Mouse (Mus musculus): ENCODE measurements around the gene Bicc1. TPM values are rescaled to one million over a fixed set of nuclear protein-coding genes. Genes with fewer than 3 reads are reported as not detected.

Bicc1 gene
- total and polyA plus RNA-seq, 2 experiments: 0.75 to 1.7 TPM

- no peak for DNase-seq (ENCODE audit: extremely low read depth, low read depth, low spot score)
- TF ChIP-seq CTCF (IDR thresholded peaks at IDR 0.05; ENCODE audit: low read depth, low read length) (no peak), POLR2A (IDR thresholded peaks at IDR 0.05; ENCODE audit: extremely low read depth, insufficient read depth, low read length) (no peak)
- Histone ChIP-seq H3K36me3 (ENCODE audit: control insufficient read depth, insufficient read depth, low read length) (no peaks in the 10 kb centered on the region), H3K9ac (ENCODE audit: low read depth, low read length) (no peak overlapping the region), H3K27me3 (ENCODE audit: control insufficient read depth, insufficient read depth, low read length) (no peaks in the 10 kb centered on the region), H3K4me1 (ENCODE audit: control insufficient read depth, insufficient read depth, low read length) (no peaks in the 10 kb centered on the region), H3K4me3 (ENCODE audit: insufficient read depth, low read depth, low read length) (no peak overlapping the region), H3K27ac (replicated peaks; ENCODE audit: insufficient read depth, low read depth, low read length) (no peak overlapping the region), H3K79me2 (ENCODE audit: control insufficient read depth, insufficient read depth, low read length) (no peaks in the 10 kb centered on the region)
- 82% methylated on average over 6 of the region's 6 CpGs for WGBS
Measured at GRCm38 (mm10) chr10:70977141-70977540, 182.4 kb downstream of the Bicc1 start.

DNA sequence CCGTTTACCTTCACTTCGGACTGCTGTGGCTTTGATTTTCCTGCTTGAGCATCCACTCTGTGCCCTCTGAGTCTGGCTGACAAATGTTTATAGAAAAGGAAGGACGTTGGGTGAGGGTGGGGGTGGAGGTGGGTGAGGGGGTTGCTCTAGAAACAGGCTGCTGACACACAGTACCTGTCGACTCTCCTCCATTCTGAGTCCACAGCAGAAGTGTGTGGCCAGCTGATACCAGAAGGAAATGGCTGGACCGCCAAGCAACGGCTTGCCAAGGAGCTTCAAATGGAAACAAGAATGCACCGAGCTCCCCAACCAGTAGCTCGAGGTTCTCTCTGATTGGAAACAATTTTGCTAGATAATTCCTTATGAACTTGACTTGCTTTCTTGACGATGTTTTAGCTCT lies 182.9 kb downstream of the Bicc1 start:
- Histone ChIP-seq H3K27me3 (ENCODE audit: control insufficient read depth, insufficient read depth, low read length) (no peaks in the 10 kb centered on the region), H3K9ac (ENCODE audit: low read depth, low read length) (no peak overlapping the region), H3K36me3 (ENCODE audit: control insufficient read depth, insufficient read depth, low read length) (no peaks in the 10 kb centered on the region), H3K4me3 (ENCODE audit: insufficient read depth, low read depth, low read length) (no peak overlapping the region), H3K79me2 (ENCODE audit: control insufficient read depth, insufficient read depth, low read length) (no peaks in the 10 kb centered on the region), H3K27ac (replicated peaks; ENCODE audit: insufficient read depth, low read depth, low read length) (no peak overlapping the region), H3K4me1 (ENCODE audit: control insufficient read depth, insufficient read depth, low read length) (no peaks in the 10 kb centered on the region)
- no peak for DNase-seq (ENCODE audit: extremely low read depth, low read depth, low spot score)
- 71% methylated on average over 9 of the region's 9 CpGs for WGBS
- TF ChIP-seq CTCF (IDR thresholded peaks at IDR 0.05; ENCODE audit: low read depth, low read length) (no peak), POLR2A (IDR thresholded peaks at IDR 0.05; ENCODE audit: extremely low read depth, insufficient read depth, low read length) (no peak)

DNA sequence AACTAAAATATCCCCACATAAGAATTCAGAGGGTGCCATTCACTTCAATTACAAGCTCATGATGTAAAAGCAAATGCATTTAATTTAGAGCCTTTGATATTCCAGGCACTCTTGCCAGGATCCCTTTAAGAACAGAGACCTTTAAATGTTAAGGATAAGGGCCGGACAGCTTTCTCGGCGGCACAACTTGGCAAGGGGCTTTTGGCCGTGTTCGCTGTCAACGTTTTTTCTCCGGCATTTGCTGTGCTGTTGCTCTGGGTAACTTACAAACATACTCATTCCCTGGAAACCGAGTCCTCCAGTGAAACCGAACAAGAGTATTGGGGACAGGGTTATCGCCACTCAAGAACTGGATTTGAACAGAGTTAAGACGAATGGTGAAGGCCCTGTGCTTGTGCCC lies 188.3 kb downstream of the Bicc1 start:
- 86% methylated on average over 11 of the region's 11 CpGs for WGBS
- Histone ChIP-seq H3K27me3 (ENCODE audit: control insufficient read depth, insufficient read depth, low read length) (no peaks in the 10 kb centered on the region), H3K36me3 (ENCODE audit: control insufficient read depth, insufficient read depth, low read length) (no peaks in the 10 kb centered on the region), H3K4me3 (ENCODE audit: insufficient read depth, low read depth, low read length) (no peak overlapping the region), H3K27ac (replicated peaks; ENCODE audit: insufficient read depth, low read depth, low read length) (no peak overlapping the region), H3K9ac (ENCODE audit: low read depth, low read length) (no peak overlapping the region), H3K4me1 (ENCODE audit: control insufficient read depth, insufficient read depth, low read length) (no peaks in the 10 kb centered on the region), H3K79me2 (ENCODE audit: control insufficient read depth, insufficient read depth, low read length) (no peaks in the 10 kb centered on the region)
- TF ChIP-seq CTCF (IDR thresholded peaks at IDR 0.05; ENCODE audit: low read depth, low read length): no peak
- no peak for TF ChIP-seq POLR2A (IDR thresholded peaks at IDR 0.05; ENCODE audit: extremely low read depth, insufficient read depth, low read length)
- DNase-seq (ENCODE audit: extremely low read depth, low read depth, low spot score): no peak

DNA sequence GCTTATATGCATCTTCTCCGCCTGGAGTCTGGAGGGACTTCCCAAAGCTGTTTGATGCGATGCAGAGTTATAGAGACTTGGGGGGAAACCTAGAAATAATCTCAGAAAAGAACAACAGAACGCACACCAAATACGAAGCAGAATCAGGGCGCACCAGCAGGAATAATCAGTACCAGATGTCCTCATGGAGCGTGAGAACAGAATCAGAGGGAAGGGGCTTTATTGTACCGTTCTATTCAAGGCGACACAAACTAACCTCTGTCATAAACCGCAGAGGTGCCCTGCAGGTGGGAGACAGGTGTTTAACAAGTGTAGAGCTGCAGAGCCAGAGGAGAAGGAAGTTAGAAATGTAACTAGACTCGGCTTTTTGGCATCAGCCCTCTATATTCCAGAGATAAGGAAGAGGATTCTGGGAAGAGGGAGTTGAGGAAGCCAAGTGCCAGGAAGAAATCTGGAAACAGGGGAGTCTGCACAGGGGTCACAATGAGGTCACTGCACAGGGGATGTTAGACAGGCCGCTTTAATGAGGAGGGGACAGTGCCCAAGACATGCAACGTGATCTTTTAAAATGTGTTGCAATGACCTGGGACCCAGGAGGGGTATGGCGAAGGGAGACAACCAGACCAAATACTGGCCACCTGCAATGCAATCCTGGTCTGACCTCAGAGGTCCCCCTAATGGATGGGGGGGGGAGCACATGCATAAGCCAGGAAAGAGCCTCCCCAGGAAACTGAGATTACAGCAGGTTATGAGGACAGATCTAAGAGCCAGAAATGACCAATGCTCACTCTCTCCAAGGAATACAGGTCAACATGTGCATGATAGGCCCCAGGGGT lies 190.4 kb downstream of the Bicc1 start:
- no peak overlapping the region for H3K9ac ChIP-seq (ENCODE audit: low read depth, low read length)
- TF ChIP-seq POLR2A (IDR thresholded peaks at IDR 0.05; ENCODE audit: extremely low read depth, insufficient read depth, low read length): no peak
- no peak for TF ChIP-seq CTCF (IDR thresholded peaks at IDR 0.05; ENCODE audit: low read depth, low read length)
- no peak overlapping the region for H3K27ac ChIP-seq (replicated peaks; ENCODE audit: insufficient read depth, low read depth, low read length)
- no peak for DNase-seq (ENCODE audit: extremely low read depth, low read depth, low spot score)
- H3K4me1 ChIP-seq (ENCODE audit: control insufficient read depth, insufficient read depth, low read length): no peaks in the 10 kb centered on the region
- no peaks in the 10 kb centered on the region for H3K79me2 ChIP-seq (ENCODE audit: control insufficient read depth, insufficient read depth, low read length)
- no peak overlapping the region for H3K4me3 ChIP-seq (ENCODE audit: insufficient read depth, low read depth, low read length)
- no peaks in the 10 kb centered on the region for H3K27me3 ChIP-seq (ENCODE audit: control insufficient read depth, insufficient read depth, low read length)
- 85% methylated on average over 13 of the region's 13 CpGs for WGBS
- no peaks in the 10 kb centered on the region for H3K36me3 ChIP-seq (ENCODE audit: control insufficient read depth, insufficient read depth, low read length)

- H3K36me3 ChIP-seq (ENCODE audit: control insufficient read depth, insufficient read depth, low read length): no peaks in the 10 kb centered on the region
- TF ChIP-seq CTCF (IDR thresholded peaks at IDR 0.05; ENCODE audit: low read depth, low read length): no peak
- TF ChIP-seq POLR2A (IDR thresholded peaks at IDR 0.05; ENCODE audit: extremely low read depth, insufficient read depth, low read length): no peak
- H3K27ac ChIP-seq (replicated peaks; ENCODE audit: insufficient read depth, low read depth, low read length): no peak overlapping the region
- 77% methylated on average over 16 of the region's 16 CpGs for WGBS
- H3K4me1 ChIP-seq (ENCODE audit: control insufficient read depth, insufficient read depth, low read length): no peaks in the 10 kb centered on the region
- H3K79me2 ChIP-seq (ENCODE audit: control insufficient read depth, insufficient read depth, low read length): no peaks in the 10 kb centered on the region
- H3K9ac ChIP-seq (ENCODE audit: low read depth, low read length): no peak overlapping the region
- no peaks in the 10 kb centered on the region for H3K27me3 ChIP-seq (ENCODE audit: control insufficient read depth, insufficient read depth, low read length)
- no peak overlapping the region for H3K4me3 ChIP-seq (ENCODE audit: insufficient read depth, low read depth, low read length)
- DNase-seq (ENCODE audit: extremely low read depth, low read depth, low spot score): peak; percentile 6
Measured at GRCm38 (mm10) chr10:70966642-70967345, 192.7 kb downstream of the Bicc1 start.

DNA sequence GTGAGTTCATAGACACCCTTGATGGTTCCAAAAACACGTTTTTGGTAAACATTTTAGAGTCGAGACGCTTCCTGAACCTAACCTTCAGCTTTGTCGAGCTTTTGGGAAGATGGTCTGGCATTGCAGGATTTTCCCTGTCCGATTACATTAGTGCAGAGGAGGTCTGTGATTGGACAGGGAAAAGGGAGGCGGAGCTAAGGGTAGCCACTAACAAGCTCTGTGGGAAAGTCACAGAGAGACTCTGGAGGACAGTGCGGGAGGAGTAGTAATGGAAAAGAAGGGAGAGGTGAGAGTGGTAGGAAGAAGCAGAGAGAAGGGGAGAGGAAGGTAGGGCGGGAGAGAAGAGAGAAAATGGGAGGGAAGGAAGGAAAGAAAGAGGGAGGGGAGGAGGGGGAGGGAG lies 194.8 kb downstream of the Bicc1 start:
- TF ChIP-seq CTCF (IDR thresholded peaks at IDR 0.05; ENCODE audit: low read depth, low read length) (no peak), POLR2A (IDR thresholded peaks at IDR 0.05; ENCODE audit: extremely low read depth, insufficient read depth, low read length) (no peak)
- DNase-seq (ENCODE audit: extremely low read depth, low read depth, low spot score): no peak

More for the DNA sequence above, 194.8 kb downstream of the Bicc1 start:
- H3K27ac ChIP-seq (replicated peaks; ENCODE audit: insufficient read depth, low read depth, low read length): no peak overlapping the region
- H3K4me1 ChIP-seq (ENCODE audit: control insufficient read depth, insufficient read depth, low read length): no peaks in the 10 kb centered on the region
- no peak overlapping the region for H3K9ac ChIP-seq (ENCODE audit: low read depth, low read length)
- no peaks in the 10 kb centered on the region for H3K27me3 ChIP-seq (ENCODE audit: control insufficient read depth, insufficient read depth, low read length)
- 38% methylated on average over 8 of the region's 8 CpGs for WGBS
- no peaks in the 10 kb centered on the region for H3K36me3 ChIP-seq (ENCODE audit: control insufficient read depth, insufficient read depth, low read length)
- H3K79me2 ChIP-seq (ENCODE audit: control insufficient read depth, insufficient read depth, low read length): no peaks in the 10 kb centered on the region
- no peak overlapping the region for H3K4me3 ChIP-seq (ENCODE audit: insufficient read depth, low read depth, low read length)
